Mouse (Mus musculus) G1E (cell line): ENCODE measurements around the gene Nme7.

Experiments
- CTCF ChIP-seq: IDR thresholded peaks from 2 replicates; pipeline ENCODE4 v1.5.1; 2012; ENCODE audit warnings: low read depth, low read length, inconsistent platforms, mixed read lengths
- GATA1 ChIP-seq: IDR thresholded peaks from 2 replicates; pipeline ENCODE4 v1.6.1; 2012; ENCODE audit warnings: borderline replicate concordance, low read length, inconsistent platforms, mixed read lengths
- GATA2 ChIP-seq: IDR thresholded peaks from 2 replicates; pipeline ENCODE4 v1.6.1; 2012; ENCODE audit warnings: low read depth, low read length, inconsistent platforms, borderline replicate concordance
- TAL1 ChIP-seq: conservative IDR thresholded peaks from 2 replicates; pipeline ENCODE4 v1.6.1; 2012; ENCODE audit warnings: low read depth, low read length, inconsistent platforms, mixed read lengths

- TF ChIP-seq CTCF: no peak
- TF ChIP-seq TAL1: no peak
- TF ChIP-seq GATA1: no peak
- TF ChIP-seq GATA2: no peak
Observed at GRCm38 (mm10) chr1:164474310-164474709, 170.4 kb downstream of the Nme7 start.
